Mouse (Mus musculus): ENCODE results near the gene Hip1r.

Hip1r gene

DNA sequence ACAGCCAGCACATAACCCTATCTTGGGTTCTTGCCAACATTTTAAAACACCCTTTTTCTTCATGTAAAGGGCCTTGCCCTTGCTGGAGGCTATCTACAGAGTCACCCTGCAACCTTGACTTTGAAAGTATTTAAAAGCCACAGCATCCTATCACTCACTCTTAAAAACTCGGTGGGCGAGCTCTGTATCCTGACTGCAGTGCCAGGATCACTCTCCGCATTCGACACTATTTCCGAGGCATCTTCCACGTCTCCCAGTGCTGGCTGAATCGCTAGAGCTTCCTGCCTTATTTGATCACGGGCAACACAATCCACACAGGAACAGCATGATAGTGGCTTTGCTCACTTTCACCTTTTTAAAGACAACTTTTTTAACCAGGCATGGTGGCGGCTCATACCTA, 44.5 kb downstream of the Hip1r start:
- DNase-seq (ENCODE audit: low read depth): no peak

DNA sequence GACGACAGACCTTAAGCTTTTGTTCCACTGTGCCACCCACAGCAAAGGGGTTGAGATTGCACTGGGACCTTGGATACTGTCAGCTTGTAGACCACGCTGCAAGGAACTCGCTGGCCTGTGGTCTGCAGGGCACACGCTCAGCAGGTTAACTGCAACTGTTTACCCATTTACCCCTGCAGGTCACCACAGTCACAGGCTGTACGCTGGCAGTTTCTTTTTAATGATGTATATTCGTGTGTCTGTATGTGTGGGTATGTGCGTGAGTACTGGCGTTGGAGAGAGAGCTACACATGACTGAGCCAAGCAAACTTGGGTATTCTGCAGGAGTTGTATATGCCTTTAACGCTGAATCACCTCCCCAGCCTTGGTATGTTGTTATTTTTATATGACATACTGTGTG, 45.2 kb downstream of the Hip1r start:
- DNase-seq (ENCODE audit: low read depth): no peak

DNA sequence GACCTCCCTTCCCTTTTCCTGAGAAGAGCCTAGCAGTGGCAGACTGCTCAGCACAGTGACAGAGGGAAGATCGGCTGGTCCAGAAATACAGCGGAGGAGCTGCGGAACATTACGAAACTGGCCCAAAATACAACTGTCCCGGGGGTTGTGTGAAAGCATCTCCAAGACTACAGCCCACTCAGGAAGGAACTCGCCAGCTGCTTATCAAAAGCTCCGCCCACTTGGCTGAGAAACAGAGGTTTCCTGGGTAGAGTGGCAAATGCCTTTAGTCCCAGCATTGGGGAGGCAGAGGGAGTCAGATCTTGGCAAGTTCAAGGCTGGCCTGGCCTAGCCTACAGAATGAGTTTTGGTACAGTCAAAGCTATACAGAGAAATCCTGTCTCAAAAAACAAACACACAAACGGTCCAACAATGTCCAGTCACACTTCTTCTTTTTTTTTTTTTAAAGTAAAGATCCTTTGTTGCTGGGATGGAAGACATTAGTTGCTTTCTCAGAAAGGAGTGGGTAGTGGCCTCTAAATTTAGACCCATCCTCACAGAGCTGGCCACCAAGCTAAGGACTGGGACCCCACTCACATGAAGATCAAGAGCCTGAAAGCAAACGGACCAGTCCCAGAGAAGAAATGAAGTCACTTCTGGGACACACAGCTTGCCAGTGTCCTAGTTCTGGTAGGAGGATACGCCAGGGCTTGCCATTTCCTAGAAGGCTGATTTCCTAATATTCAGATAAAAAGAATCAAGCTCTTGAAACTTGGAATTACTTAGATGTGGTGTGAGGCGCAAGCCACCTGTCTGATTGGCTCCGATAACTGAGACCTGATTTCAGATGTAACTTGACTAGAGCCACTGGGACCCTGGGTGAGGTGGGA, 46.2 kb downstream of the Hip1r start:
- no peak for DNase-seq (ENCODE audit: low read depth)

DNA sequence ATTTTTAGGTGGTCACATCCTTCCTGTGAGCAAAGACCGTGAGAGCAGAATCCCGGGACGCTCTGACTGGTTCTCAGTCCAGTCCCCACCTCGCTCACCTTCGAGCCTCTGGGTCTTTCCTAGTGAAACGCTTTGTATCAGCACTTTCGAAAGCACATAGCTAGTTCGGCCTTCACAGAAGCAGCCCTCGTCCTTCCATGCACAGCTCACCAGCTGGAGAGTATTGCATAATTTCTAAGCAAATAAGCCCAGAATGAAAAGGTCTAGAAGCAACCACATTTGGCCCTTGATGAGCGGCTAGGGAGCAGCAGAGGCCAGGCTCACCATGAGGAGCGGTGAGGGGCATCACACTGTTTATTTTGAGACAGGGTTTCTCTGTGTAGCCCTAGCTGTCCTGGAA, 47.7 kb downstream of the Hip1r start:
- DNase-seq (ENCODE audit: low read depth): no peak

GRCm38 (mm10) chr5:124021701-124022100, 48.3 kb downstream of the Hip1r start:
- DNase-seq (ENCODE audit: low read depth): no peak

DNA sequence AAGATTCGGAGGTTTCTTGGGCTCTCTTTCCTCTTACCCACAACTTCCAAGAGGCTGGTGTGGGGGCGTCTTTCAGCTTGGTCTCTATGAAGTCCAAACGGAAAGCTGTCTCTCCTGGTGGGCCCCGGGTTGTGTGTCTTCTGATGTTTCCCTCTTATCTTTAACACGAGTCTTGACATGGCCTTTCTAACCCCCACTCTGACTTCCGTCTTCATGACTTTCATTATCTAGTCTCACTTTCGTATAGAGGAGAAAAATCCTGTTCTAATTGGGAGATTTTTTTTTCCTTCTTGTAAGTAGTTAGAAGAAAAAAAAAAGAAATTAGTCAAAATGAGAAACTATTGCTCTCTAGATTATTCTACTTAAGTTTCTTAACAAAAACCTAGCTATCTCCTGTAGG, 48.9 kb downstream of the Hip1r start:
- DNase-seq (ENCODE audit: low read depth): no peak

DNA sequence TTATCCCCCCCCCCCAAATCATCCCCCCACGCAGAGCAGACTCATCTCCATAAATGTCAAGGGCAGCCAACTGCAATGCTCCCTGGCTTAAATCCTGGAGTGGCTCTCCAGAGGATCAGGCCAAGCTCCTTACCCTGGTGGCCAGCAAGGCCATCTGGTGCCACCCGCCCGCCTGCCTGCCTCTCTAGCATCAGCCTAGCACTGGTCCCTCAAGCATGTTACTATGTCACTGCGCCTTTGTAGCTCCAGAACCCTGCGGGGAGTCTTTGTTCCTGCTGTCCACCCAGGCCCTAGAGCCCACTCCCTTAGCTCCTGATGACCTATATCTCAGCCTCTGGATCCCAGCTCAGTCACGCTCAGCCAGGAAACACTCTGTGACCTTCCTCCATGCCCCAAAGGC, 51.2 kb downstream of the Hip1r start:
- no peak for DNase-seq (ENCODE audit: low read depth)

DNA sequence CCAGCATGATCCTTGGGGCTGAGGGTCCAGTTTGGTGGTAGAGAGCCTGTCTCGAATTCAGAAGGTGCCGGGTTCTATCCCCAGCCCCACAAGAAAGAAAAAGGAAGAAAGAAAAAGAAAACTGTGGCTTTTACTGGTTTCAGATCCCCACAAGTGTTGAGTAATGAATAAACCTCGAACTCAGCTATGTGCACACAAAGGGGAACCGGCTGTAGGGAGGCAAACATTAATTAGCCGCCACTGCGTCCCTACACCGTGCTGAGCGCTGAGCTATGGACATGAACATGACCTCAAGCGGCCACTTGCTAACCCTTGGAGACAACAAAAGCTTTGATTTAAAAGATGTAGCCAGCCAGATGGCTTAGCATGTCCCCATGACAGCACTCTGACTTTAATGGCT, 51.7 kb downstream of the Hip1r start:
- DNase-seq (ENCODE audit: low read depth): no peak

GRCm38 (mm10) chr5:124025587-124026441, 52.4 kb downstream of the Hip1r start:
- no peak for DNase-seq (ENCODE audit: low read depth)

- no peak for DNase-seq (ENCODE audit: low read depth)
Measured at GRCm38 (mm10) chr5:124026568-124026967, 53.1 kb downstream of the Hip1r start.

- no peak for DNase-seq (ENCODE audit: low read depth)
Measured at GRCm38 (mm10) chr5:124027702-124028470, 54.5 kb downstream of the Hip1r start.

DNA sequence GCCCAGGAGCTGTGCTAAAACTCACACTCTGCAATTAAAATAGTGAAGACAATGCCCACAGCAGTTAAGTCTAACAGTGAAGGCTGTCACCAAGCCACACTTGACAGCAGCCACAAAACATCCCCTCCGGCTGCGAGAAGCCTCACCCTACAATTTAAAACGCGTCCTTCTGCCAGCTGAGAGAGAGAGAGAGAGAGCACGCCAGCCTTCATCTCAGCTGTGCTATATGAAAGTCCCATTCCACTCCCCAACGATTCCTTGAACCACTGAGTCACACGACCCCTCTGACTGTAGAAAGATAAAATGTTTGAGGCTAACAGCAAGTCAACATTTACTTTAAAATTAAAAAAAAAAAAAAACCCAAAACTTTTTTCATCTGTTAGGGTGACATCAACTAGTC, 55.3 kb downstream of the Hip1r start:
- DNase-seq (ENCODE audit: low read depth): no peak

DNA sequence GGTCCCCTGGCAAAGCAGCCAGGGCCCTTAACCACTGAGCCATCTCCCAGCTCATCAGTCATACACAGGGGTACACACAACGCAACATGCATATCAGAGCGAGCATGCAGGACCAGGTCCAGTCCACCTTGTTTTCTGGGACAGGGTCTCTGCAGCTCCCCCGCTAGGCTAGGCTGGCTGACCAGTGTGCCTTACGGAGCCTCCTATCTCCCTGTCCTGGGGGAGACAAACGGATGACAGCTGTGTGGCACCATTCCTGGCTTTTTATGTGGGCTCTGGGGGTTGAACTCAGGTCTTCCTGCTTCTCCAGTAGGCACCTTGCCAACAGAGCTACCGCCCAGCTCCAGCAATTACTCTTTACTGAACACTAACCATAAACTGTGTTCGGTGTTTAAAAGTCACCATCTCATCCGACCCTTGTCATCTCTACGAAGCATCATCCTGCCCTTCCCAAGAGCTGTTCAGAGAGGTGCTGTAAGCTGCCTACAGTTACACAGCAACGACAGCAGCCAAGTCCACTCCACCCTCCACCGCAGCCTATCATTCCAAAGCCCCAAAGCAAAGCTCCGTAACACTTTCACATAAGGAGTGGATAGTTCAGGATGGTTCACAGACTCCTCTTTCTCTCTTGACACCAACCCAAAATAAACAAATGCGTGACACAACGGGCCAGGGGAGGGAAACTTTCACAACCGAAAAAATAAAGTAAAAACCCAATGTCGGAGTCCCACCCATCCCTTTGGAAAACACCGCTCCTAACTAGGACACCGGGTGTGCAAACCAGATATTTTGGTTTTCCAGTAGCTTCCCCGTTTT, 56.0 kb downstream of the Hip1r start:
- DNase-seq (ENCODE audit: low read depth): no peak

GRCm38 (mm10) chr5:124030386-124031067, 57.1 kb downstream of the Hip1r start:
- no peak for DNase-seq (ENCODE audit: low read depth)

GRCm38 (mm10) chr5:124031068-124031955, 57.9 kb downstream of the Hip1r start:
- DNase-seq (ENCODE audit: low read depth): no peak

- peak; percentile 65 for DNase-seq (ENCODE audit: low read depth)
Measured at GRCm38 (mm10) chr5:124032001-124032508, 58.6 kb downstream of the Hip1r start, which contains the start of gene Vps37b. TSS of gene Vps37b (minus strand) at chr5:124032270.

GRCm38 (mm10) chr5:124034471-124034870, 61.0 kb downstream of the Hip1r start:
- no peak for DNase-seq (ENCODE audit: low read depth)

GRCm38 (mm10) chr5:124035406-124035805, 62.0 kb downstream of the Hip1r start:
- no peak for DNase-seq (ENCODE audit: low read depth)

- DNase-seq (ENCODE audit: low read depth): no peak
Measured at GRCm38 (mm10) chr5:124035806-124036205, 62.4 kb downstream of the Hip1r start.

DNA sequence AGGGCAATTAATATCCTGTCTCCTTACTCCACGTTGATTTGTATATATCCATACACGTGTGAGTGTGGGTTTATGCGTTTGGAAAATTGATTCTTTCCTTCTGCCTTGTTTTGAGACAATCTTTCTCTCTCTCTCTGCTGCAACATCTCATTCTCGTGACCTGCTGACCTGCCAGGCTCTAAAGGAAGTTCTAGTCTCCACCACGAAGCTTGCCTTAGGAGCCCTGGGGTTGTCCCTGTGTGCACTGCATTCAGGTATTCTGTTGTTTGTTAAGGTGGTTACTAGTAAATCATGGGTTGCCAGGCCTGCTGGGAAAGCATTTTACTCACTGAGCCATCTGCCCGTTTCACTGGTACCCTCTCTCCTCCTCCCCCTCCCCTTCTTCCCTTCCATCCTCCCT, 62.9 kb downstream of the Hip1r start:
- DNase-seq (ENCODE audit: low read depth): no peak

All from fibroblast of lung, adult 2 months (primary cell).